Mouse (Mus musculus): ENCODE results near the gene Dusp2. TPM values are rescaled to one million over a fixed set of nuclear protein-coding genes. Genes with fewer than 3 reads are reported as not detected.

Dusp2 gene
- polyA plus RNA-seq, 1 experiment from 2014 or later: 7.2 TPM

DNA sequence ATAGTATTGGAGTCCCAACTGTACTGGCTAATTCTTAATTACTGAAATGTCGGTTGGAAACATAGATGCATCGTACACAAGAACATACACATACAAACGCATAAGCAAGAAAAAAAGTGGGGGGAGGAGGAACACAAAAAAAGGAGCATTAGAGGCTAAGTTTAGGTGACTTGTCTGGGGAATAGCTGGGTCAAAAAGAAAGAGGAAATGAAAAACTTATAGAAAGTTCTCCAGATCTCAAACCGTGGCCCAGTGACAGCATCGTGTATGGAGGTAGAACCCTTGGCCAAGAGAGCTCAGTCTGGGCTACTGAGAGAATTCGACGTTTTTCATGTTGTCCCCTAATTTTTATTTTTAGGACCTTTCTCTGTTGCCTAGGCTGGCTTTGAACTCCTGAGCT is 25.3 kb upstream of the Dusp2 start:
- Histone ChIP-seq H3K4me1 (replicated peaks) (no peaks in the 10 kb centered on the region), H3K9ac (no peak overlapping the region), H3K27me3 (no peaks in the 10 kb centered on the region), H3K4me3 (no peak overlapping the region), H3K27ac (no peak overlapping the region), H3K4me2 (no peak overlapping the region), H3K9me3 (no peaks in the 10 kb centered on the region), H3K36me3 (no peaks in the 10 kb centered on the region)
- no peak for ATAC-seq (ENCODE audit: low FRiP score)
- WGBS: 92% methylated on average over 7 of the region's 7 CpGs

DNA sequence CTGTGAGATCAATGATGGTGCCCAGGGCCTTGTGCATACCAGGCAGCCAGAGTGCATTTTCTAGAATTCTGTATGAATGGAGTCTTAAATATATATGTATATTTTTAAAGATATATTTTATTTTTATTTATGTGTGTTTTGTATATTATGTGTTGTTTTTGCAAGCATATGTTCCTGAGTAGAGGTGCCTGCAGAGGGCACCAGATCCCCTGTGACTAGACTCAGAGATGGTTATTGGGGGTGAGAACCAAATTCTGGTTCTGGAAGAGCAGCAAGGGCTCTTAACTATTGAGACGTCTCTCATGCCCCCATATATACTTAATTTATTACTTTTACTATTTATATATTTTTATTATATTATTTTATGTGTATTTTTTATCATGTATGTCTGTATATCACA is 24.8 kb upstream of the Dusp2 start:
- Histone ChIP-seq H3K27me3 (no peaks in the 10 kb centered on the region), H3K27ac (no peak overlapping the region), H3K9me3 (no peaks in the 10 kb centered on the region), H3K36me3 (no peaks in the 10 kb centered on the region), H3K9ac (no peak overlapping the region), H3K4me2 (no peak overlapping the region), H3K4me1 (replicated peaks) (no peaks in the 10 kb centered on the region), H3K4me3 (no peak overlapping the region)
- ATAC-seq (ENCODE audit: low FRiP score): no peak
- 88% methylated on average over 1 of the region's 1 CpGs for WGBS

DNA sequence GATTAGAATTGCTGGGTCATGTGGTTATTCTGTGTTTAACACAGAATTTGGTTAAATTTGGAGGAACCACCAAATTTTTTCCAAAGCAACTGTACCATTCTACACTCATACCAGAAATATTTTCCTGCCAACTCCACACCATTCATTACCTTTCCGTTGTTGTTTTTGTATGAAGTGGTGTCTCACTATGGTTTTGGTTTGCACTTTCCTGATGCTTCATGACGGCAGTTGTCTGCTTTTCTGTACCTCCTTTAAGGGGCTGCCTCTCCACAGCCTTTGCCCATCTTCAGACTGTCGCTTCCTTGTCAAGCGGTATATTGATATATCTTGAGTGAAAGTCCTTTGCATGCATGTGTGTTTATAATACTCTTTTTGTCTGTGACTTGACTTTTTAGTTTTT is 23.2 kb upstream of the Dusp2 start:
- WGBS: 94% methylated on average over 4 of the region's 4 CpGs
- no peaks in the 10 kb centered on the region for H3K36me3 ChIP-seq
- no peak overlapping the region for H3K4me3 ChIP-seq
- H3K27ac ChIP-seq: no peak overlapping the region
- H3K9ac ChIP-seq: no peak overlapping the region
- H3K27me3 ChIP-seq: no peaks in the 10 kb centered on the region
- H3K9me3 ChIP-seq: no peaks in the 10 kb centered on the region
- no peaks in the 10 kb centered on the region for H3K4me1 ChIP-seq (replicated peaks)
- ATAC-seq (ENCODE audit: low FRiP score): no peak
- H3K4me2 ChIP-seq: no peak overlapping the region

- Histone ChIP-seq H3K27me3 (no peaks in the 10 kb centered on the region), H3K4me1 (replicated peaks) (no peaks in the 10 kb centered on the region), H3K9ac (no peak overlapping the region), H3K4me2 (no peak overlapping the region), H3K4me3 (no peak overlapping the region), H3K9me3 (no peaks in the 10 kb centered on the region), H3K27ac (no peak overlapping the region), H3K36me3 (no peaks in the 10 kb centered on the region)
- no peak for ATAC-seq (ENCODE audit: low FRiP score)
- WGBS: 61% methylated on average over 4 of the region's 4 CpGs
Observed at GRCm38 (mm10) chr2:127313878-127314277, 22.1 kb upstream of the Dusp2 start.

DNA sequence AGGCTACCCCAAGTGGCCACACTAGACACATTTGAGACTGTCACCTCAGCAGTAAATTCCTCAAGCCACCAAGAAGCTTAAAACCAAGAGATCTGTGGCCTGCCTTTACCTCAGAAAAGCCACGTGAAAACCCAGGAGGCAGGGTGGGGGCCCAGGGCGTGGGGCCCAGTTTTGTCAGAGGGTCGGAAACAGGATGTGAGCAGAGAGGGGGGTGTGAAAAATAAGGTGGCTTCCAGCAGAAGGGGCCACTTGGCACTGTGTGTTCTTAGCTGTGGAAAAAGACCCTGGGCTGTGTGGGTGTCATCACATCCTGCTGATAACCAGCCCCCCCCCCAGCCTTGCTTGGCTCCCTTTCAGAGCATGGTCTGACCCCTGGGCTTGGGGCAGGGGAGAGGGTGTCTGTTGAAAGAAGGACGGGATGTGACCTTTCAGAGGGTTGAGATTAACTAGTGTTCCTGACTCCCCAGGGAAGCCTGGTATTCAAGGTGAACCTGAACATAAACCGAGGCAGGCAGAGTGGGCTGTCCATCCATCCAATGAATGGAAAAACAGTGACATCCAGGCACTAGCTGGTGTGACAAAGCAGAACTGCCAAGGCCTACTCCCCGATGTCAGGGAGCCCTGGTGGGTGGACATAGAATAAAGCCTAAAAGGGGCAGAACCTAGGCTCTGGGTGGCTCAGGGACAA is 21.3 kb upstream of the Dusp2 start:
- no peak overlapping the region for H3K4me3 ChIP-seq
- no peak overlapping the region for H3K4me2 ChIP-seq
- H3K9me3 ChIP-seq: no peaks in the 10 kb centered on the region
- no peaks in the 10 kb centered on the region for H3K4me1 ChIP-seq (replicated peaks)
- 82% methylated on average over 6 of the region's 6 CpGs for WGBS
- H3K36me3 ChIP-seq: no peaks in the 10 kb centered on the region
- no peak for ATAC-seq (ENCODE audit: low FRiP score)
- no peak overlapping the region for H3K9ac ChIP-seq
- no peak overlapping the region; the same call in 1 of the 2 replicates for H3K27ac ChIP-seq
- H3K27me3 ChIP-seq: no peaks in the 10 kb centered on the region

- Histone ChIP-seq H3K4me3 (no peak overlapping the region), H3K36me3 (no peaks in the 10 kb centered on the region), H3K27ac (no peak overlapping the region; the same call in 1 of the 2 replicates), H3K9ac (no peak overlapping the region), H3K4me1 (replicated peaks) (no peaks in the 10 kb centered on the region), H3K4me2 (no peak overlapping the region), H3K27me3 (no peaks in the 10 kb centered on the region), H3K9me3 (no peaks in the 10 kb centered on the region)
- WGBS: 95% methylated on average over 1 of the region's 1 CpGs
- ATAC-seq (ENCODE audit: low FRiP score): no peak
Observed at GRCm38 (mm10) chr2:127315155-127315470, 20.8 kb upstream of the Dusp2 start.

GRCm38 (mm10) chr2:127316431-127316830 is 19.5 kb upstream of the Dusp2 start:
- no peaks in the 10 kb centered on the region for H3K9me3 ChIP-seq
- no peak overlapping the region for H3K4me3 ChIP-seq
- no peak overlapping the region for H3K27ac ChIP-seq
- WGBS: 75% methylated on average over 5 of the region's 5 CpGs
- no peaks in the 10 kb centered on the region for H3K4me1 ChIP-seq (replicated peaks)
- H3K36me3 ChIP-seq: no peaks in the 10 kb centered on the region
- H3K27me3 ChIP-seq: no peaks in the 10 kb centered on the region
- ATAC-seq (ENCODE audit: low FRiP score): no peak
- H3K9ac ChIP-seq: no peak overlapping the region
- H3K4me2 ChIP-seq: no peak overlapping the region

DNA sequence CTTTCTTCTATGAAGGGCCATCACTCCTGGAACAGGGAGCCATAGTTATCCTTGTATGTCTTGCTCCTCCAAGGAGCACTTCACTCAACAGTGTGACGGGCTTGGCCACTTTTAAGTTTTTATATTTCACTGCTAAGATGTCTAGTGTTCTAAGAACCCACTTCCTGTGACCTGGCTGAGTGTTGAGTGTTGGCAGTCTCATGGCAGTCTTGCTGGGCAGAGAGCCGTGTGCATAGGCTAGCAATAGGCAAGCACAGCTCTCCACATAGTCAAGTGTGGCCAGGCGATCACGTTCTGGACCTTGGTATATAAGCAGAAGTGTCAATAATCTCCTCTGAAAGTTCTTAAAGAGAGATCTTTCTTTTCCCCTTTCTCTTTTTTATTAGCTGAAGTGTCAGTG is 17.8 kb upstream of the Dusp2 start:
- Histone ChIP-seq H3K4me3 (no peak overlapping the region), H3K27me3 (no peaks in the 10 kb centered on the region), H3K4me1 (replicated peaks) (no peaks in the 10 kb centered on the region), H3K9me3 (no peaks in the 10 kb centered on the region), H3K9ac (no peak overlapping the region), H3K27ac (no peak overlapping the region), H3K4me2 (no peak overlapping the region), H3K36me3 (no peaks in the 10 kb centered on the region)
- WGBS: 90% methylated on average over 4 of the region's 4 CpGs
- no peak for ATAC-seq (ENCODE audit: low FRiP score)

DNA sequence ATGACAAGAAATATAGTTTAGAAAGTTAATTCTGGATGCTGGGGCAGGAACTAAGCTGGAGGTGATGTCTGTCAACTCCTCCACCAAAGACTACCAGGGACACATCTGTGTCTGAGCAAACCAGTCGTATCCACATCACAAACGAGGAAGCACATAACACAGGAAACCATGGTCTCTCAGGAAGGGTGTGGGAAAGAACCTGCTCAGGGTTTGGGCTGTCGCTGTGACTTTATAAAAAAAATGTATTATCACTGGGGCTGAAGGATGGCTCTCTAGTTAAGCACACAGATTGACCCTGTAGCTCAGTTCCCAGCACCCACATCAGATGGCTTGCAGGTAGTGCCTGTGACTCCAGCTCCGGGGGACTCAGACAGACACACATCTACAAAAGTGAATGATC is 16.9 kb upstream of the Dusp2 start:
- WGBS: 79% methylated on average over 4 of the region's 4 CpGs
- Histone ChIP-seq H3K36me3 (no peaks in the 10 kb centered on the region), H3K27me3 (no peaks in the 10 kb centered on the region), H3K4me3 (no peak overlapping the region), H3K27ac (no peak overlapping the region), H3K4me2 (no peak overlapping the region), H3K9ac (no peak overlapping the region), H3K4me1 (replicated peaks) (no peaks in the 10 kb centered on the region), H3K9me3 (no peaks in the 10 kb centered on the region)
- ATAC-seq (ENCODE audit: low FRiP score): no peak

GRCm38 (mm10) chr2:127322671-127323285 is 13.2 kb upstream of the Dusp2 start:
- H3K4me3 ChIP-seq: no peak overlapping the region

GRCm38 (mm10) chr2:127323667-127324066 is 12.3 kb upstream of the Dusp2 start:
- Histone ChIP-seq H3K9ac (no peak overlapping the region), H3K9me3 (no peaks in the 10 kb centered on the region), H3K4me1 (replicated peaks) (no peaks in the 10 kb centered on the region), H3K4me2 (no peak overlapping the region), H3K4me3 (no peak overlapping the region), H3K27ac (no peak overlapping the region), H3K27me3 (no peaks in the 10 kb centered on the region), H3K36me3 (no peaks in the 10 kb centered on the region)
- 91% methylated on average over 1 of the region's 1 CpGs for WGBS
- no peak for ATAC-seq (ENCODE audit: low FRiP score)

More at GRCm38 (mm10) chr2:127322671-127323285, 13.2 kb upstream of the Dusp2 start:
- Histone ChIP-seq H3K4me1 (replicated peaks) (no peaks in the 10 kb centered on the region), H3K9me3 (no peaks in the 10 kb centered on the region), H3K9ac (no peak overlapping the region), H3K27me3 (no peaks in the 10 kb centered on the region), H3K4me2 (no peak overlapping the region), H3K27ac (no peak overlapping the region), H3K36me3 (no peaks in the 10 kb centered on the region)
- no peak for ATAC-seq (ENCODE audit: low FRiP score)
- 80% methylated on average over 6 of the region's 6 CpGs for WGBS

GRCm38 (mm10) chr2:127324456-127324855 is 11.5 kb upstream of the Dusp2 start:
- WGBS: 77% methylated on average over 7 of the region's 7 CpGs
- Histone ChIP-seq H3K9ac (no peak overlapping the region), H3K36me3 (no peaks in the 10 kb centered on the region), H3K4me3 (no peak overlapping the region), H3K4me2 (no peak overlapping the region), H3K9me3 (no peaks in the 10 kb centered on the region), H3K27me3 (no peaks in the 10 kb centered on the region), H3K4me1 (replicated peaks) (no peaks in the 10 kb centered on the region), H3K27ac (no peak overlapping the region)
- no peak for ATAC-seq (ENCODE audit: low FRiP score)

Measured in hindbrain, embryonic 13.5 days (tissue).